Mouse (Mus musculus) testis, adult 10 weeks (tissue): ENCODE results near the gene Foxj2. TPM values are rescaled to one million over a fixed set of nuclear protein-coding genes. Genes with fewer than 3 reads are reported as not detected.

Experiments used
- polyA plus RNA-seq: library from polyadenylated mRNA; stranded (reverse); fragments of 350-450 nt; fragmentation: Illumina TruSeq; extraction: RNeasy Lipid Tissue Mini Kit (QIAGEN cat#74804); gene quantifications from one replicate; pipeline ENCODE4 v1.2.3, GENCODE M21; 2014; ENCODE audit warnings: low read depth, low replicate concordance

Foxj2 gene
- polyA plus RNA-seq: 2.1 TPM

DNA sequence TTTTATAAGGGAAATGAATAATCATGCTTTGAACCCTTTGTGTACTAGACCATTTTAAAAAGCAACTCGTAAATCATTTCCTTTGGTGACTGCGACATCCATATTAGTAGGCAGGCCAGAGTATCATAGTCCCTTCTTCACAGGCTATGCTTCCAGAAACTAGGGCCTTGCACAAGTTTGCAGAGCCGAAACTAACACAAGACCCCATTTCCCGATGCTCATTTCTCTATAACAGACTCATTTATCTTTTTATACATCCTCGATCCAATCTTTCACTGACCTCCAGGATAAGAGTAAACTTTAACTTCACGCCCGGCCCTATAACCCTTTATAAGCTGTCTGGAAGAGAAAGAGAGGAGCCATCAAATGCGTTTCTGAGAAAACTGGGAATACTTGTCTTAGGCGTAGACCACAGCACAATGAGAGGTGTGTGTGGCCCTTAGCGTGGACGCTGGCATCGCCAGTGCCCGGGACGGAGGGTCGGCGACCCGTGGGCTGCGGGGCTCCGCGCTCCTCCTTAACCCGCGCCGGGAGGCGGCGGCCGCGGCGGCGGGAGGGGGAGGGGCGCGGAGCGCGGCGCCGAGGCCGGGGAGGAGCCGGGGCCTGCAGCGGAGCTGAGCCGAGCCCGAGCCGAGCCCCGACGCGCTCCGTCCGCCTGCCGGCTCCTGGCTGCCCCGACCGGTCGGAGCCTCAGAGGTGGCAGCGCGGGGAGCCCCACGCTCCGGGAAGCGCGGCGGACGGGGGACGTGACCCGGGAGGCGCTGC lies at the start of gene Foxj2:
Gene Foxj2 (plus strand): TSS at position 609 of the 765 bp plus-strand sequence.

DNA sequence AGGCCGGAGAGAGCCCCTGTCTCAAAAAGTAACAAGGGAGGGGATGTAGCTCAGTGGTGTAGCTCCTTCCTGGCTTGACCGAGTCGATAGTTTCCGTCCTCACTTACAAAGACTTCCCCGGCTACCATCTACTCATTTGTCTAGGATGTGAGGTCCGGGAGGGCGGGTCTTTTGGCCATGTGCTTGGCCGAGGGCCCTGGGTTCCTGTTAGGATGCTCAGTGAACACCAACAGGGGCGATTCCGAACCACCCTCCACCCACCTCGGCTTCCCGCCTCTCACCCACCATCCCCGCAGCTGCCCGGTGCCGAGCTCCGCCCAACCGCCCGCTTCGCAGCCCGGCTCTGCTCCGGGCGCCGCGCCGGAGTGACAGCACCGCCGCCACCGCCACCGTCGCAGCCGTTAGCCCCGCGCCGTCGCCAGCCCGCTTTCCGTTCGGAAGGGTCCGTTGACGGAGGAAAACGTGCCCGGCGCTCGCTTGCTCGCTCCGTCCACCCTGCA lies 18.4 kb upstream of the Foxj2 start, which contains the start of gene Slc2a3:
Gene Slc2a3 (minus strand): TSS at position 340 of the 500 bp plus-strand sequence.

DNA sequence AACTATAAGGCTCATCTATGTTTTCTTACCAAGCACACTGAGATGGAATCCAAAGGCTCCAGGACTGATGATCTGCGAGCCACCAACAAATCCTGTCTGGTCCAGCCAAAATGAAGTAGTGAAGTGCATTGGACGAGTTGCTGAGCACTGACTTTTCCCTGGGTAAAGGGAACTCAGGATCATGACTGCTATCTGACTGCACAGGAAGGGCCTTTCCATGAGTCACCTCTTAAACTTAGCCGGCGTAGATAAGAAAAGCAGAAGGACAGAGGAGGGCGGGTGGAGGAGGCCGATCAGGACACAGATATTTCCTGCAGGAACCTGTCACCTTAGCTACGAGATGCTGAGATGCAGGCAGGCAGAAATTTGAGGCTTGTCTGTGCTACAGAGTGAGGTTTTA lies 36.2 kb downstream of the Foxj2 start, which contains the start of gene C3ar1:
Gene C3ar1 (minus strand): TSS at position 207 of the 400 bp plus-strand sequence.

DNA sequence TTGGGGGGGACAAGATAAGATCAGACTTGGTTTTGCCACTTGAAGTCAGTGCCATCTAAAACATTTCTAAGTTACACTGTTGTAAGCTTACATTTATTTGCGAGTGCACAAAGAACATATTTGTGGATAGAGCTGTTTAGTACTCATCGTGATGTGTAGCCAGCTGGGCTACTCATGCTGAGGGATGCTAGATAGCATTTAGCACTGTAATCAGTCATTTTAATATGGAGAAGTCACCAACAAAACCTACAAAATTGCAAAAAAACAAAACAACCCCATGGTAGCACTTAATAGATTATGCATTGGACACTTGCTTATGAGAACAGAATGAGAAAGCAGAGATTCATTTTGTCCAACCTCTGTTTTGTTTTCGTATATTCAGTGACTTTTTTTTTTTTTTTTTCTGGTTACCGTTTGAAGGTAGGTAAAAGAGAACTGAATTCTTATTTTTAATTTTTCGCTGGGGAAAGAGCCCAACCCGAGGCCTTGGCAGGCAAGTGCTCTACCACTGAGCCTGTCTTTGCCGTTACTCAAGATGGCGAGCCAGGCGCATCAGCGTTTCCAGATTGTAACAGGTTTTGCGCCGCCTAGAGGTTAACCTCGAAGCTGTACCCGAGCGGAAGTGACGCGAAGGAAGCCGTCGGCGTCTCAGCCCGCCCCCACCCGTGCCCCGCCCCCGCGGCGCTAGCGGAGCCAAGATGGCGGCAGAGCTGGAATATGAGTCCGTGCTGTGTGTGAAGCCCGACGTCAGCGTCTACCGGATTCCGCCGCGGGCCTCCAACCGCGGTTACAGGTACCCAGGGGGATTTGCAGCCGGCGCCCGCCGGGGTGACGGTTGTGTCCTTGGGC lies 54.4 kb downstream of the Foxj2 start, which contains the start of gene Necap1:
Gene Necap1 (plus strand): TSS at position 604 of the 849 bp plus-strand sequence.

Other genes starting within 250 kb of the Foxj2 start
- 2.2 TPM for gene Apobec1, start 217.5 kb upstream of the Foxj2 start, polyA plus RNA-seq
- gene Gdf3, start 209.8 kb upstream of the Foxj2 start, polyA plus RNA-seq: 0.15 TPM
- not detected for gene Dppa3, start 193.5 kb upstream of the Foxj2 start, polyA plus RNA-seq
- 0.17 TPM for gene Nanog, start 112.4 kb upstream of the Foxj2 start, polyA plus RNA-seq
- gene Slc2a3, start 18.3 kb upstream of the Foxj2 start, polyA plus RNA-seq: 481 TPM
- gene C3ar1, start 36.2 kb downstream of the Foxj2 start, polyA plus RNA-seq: 0.88 TPM
- 18.8 TPM for gene Necap1, start 54.6 kb downstream of the Foxj2 start, polyA plus RNA-seq
- 2.4 TPM for gene Clec4a1, start 101.9 kb downstream of the Foxj2 start, polyA plus RNA-seq
- 2.5 TPM for gene Clec4a3, start 132.6 kb downstream of the Foxj2 start, polyA plus RNA-seq
- 0.91 TPM for gene Clec4a4, start 170.5 kb downstream of the Foxj2 start, polyA plus RNA-seq
- 0.64 TPM for gene Clec4b1, start 230.0 kb downstream of the Foxj2 start, polyA plus RNA-seq